Mouse (Mus musculus) cerebellum, adult 9-10 months (tissue): ENCODE measurements at regions not wholly inside any gene's neighbourhood (a gene's known extent, or its start where the extent isn't known, plus 50 kb on each side); places are given as distances from the start of the nearest gene placed in this dataset.

ENCODE experiments used
- DNase-seq: peaks from one replicate; pipeline ENCODE4 v3.0.0; 2022

DNA sequence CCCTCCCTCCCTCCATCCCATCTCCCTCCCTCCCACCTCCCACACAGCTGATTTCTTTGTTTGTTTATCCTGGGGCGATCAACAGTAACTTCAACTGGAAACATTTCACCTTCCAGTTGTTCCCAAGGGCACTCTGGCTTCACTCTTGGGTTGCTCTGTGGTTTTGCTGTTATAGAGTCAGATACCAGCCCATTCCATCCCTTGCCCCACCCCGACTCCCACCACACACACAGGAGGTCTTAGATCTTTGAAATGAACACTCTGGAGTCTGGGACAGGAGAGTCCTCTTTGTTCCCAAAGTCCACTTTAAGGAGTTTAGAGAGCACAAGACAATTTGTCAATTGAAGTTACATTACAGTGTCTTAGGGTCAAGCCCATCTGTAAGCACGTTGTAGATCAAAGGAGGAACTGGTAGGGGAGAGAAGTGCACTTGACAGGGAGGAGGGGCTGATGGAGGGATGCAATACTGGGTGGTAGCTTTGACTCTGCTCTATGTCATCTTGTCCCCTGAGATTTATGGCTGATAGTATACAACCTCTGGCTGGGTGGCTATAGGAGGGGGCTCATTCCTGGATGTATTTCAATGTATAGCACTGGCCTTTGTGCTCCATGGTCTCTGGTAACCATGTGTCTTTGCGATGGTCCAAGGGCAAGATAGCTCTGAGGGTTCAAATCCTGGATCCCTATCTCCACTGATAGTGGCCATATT, 313.9 kb downstream of the Glrx3 start:
- no peak for DNase-seq

DNA sequence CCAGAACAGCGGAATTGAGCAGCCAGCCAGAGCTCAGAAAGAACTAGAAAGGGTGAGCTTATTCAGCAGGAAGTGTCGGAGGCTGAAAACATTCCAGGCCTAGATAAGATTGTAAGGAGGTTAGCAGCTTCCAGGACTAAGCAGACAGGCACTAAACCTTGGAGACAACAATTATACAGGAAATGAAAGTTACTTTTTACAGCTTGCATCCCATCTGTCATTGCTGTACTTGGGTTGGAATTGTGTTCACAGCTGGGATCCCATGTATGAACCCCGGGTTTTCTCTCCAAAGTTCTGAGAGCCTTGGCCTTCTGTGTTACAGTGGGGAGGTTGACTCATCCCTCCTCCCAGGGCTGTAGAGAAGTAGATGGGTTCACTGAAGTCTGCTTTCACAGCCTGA, 328.5 kb downstream of the Glrx3 start:
- DNase-seq = no peak

DNA sequence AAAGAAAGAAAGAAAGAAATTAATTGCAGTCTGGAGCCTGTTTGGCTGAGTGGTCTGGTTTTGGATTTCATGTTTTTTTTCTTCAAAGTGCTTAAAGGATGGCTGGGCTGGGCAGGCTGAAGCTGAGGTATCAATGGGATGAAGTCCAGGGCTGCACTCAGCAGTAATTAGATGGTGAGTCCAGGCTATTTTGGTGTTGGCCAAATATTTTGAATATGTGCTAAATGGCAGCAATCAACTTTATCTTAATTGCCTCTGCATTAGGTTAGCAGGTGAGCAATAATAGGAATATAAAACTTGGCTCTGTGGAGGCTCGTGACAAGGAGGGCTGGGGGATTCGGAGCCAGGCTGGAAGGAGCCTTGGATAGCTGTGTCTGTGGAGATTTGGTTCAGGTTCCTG, 329.3 kb downstream of the Glrx3 start:
- no peak for DNase-seq

DNA sequence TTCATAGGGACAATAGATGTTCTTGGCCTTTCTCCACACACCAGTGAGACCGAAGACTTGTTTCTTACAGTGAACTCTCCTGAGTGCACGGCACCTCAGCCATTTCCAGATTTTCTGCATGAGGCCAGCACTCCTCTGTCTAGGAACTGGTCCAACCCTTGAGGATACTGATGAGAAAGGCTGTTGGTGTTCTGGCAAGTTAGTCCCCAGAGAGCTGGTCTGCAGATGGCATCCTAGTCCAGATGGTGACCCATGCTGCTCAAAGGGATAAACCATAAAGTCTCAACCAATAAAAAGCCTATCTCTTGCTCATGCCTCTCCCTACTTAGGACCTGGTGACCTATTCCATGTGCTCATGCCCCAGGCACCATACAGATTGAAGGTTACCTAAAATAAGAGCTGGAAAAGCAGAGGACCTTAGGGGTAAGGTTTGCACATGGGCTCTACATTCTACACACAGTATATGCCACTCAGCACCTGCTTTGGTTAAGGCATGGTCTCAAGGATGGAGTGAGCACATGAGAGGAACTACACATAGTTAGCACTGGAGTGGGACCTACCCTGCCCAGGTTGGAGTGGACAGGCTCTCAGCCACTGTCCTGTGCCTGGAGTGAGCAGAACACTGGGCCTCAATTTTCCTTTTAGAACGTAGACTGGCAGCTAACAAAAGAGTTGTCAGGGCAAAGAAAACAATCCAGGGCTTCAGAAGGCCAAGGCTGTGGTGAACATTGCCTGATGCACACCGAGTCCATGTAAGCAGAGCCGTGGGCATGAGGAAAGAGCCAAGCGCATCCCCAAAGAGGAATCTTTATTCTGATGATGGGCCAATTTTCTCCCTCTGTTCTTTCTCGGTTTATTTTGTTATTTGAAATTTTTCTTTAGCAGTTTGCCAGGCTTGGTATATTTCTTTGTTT, 335.9 kb downstream of the Glrx3 start:
- no peak for DNase-seq

DNA sequence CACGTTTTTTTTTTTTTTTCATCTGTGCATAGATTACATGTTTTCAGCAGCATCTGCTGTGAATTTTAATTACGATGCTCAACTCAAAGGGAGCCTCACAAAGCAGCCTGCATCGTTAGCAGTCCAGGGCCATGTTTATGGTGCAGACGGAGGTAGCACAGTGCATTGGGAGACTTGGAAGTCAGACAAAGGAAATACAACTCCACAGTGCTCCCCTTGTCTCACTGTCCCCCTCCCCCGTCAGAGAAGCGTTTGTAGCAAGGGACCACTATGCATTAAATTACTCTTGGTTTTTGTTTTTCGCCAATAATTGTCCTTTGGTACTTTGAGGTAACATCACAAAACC, 336.5 kb downstream of the Glrx3 start:
- no peak for DNase-seq

DNA sequence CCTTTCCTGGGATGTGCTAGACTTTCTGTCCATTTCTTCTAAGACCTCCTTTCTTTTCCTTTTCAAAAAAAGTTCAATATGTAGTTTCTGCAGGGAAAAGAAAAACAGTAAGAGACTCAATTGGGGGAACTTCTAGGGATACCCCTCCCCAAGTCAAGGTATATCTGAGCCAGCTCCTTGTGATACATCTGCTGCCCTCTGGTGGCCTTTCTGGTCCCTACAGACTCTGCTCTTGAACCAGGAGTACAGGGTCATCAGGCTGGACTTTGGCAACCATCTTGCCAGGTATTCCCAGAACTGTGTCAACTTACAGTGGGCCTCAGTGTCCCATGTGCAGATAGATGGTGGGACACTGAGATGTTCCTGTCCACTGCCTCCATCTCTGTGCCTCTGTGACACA, 346.5 kb downstream of the Glrx3 start:
- DNase-seq = no peak

DNA sequence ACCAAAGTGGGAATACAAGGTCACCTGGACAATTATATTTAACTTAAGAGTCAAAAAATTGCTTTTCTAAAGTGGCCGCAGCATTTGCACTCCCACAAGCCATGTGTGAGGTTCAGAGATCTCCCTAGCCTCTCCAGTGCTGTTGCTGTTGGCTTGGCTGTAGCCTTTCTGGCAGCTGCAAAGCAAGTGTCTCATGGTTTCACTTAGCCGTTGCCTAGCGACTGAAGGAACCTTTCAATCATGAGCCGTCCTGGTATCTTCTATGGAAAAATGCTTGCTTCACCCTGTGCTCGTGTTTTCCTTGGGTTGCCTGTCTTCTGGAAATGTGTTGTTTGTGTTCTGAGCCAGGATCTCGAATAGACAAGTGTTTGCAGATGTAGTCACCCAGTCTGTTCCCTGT, 367.9 kb downstream of the Glrx3 start:
- no peak for DNase-seq

DNA sequence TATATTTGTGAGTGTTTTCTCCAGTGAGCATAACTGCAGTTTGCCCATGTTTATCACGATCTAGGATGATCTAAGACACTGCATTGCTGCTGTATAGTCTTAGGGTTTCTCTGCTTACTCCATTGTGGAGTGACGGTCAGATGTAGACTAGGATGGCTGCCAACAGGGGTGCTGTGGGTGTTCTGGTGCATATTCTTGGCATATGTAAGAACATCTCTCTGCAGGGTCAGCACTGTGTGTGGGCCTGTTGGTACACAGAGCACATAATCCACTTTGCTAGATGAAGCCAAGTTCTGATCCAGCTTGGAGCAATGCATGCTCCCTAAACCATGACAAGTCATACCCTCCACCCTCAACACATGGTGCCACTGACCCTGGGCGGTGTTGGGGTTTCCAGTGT, 375.4 kb downstream of the Glrx3 start:
- DNase-seq = no peak

DNA sequence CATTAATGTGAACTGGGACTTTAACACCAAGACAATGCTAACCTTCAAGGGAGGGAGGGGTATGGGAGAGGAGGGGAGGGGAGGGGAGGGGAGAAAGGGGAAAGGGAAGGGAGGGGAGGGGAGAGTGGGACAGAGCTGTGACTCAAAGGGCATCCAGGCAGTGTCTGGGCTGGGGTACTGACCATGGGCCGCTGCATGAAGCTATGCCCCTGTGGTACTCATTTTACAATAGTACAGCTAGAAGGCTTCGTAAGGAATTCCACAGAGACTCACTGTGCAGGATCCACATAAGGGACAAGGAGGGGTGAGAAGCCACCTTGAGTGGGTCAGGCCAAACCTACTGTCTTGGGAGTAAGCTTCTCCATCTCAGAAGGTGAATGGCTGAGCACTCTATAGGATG, 403.1 kb downstream of the Glrx3 start:
- DNase-seq = no peak

DNA sequence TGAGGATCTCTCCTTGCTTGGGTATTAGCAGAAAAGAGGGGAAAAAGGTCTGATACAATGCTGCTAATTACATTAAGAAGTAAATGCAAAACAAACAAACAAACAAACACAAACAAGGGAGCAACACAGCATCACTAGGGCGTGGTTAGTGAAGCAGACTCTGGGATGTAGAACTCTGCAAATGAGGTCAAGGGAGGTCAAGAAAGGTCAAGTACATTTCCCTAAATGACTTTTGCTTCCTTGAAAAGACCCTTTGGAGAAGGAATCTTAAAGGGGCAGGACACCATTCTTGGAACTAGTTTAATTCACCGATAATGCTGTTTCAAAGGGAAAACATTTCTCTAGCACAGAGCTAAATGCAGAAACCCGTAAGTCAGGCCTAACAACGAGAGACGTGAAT, 403.6 kb downstream of the Glrx3 start:
- DNase-seq = no peak

DNA sequence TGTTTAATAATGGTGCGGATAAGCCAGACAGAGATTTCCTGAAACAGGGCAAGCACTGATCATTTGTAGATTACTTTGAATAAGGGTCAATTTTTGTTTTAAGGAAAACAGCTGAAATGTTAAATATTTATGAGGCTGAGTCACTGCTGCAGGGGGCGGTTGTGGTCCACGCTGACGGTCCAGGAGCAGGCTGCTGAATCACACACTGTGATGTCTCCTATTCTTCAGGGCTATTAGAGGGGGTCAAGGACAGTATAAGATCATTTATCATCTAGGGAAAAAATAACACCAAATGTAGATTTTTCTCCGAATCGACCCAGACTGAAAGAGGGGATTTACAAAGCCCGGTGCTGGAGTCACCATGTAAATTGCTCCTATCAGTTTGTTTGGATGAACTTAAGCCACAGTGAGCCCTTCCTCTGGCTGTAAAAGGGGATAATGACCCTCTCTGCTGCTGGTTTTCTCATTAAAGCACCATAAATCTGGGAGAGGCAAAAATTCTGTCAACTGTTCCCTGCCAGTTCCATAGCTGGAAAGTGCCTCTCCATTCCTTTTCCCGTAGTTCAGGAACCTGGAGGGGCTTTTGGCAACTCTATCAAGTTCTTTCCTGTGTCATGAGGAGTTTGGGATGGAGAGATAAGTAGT, 404.2 kb downstream of the Glrx3 start:
- DNase-seq = no peak

DNA sequence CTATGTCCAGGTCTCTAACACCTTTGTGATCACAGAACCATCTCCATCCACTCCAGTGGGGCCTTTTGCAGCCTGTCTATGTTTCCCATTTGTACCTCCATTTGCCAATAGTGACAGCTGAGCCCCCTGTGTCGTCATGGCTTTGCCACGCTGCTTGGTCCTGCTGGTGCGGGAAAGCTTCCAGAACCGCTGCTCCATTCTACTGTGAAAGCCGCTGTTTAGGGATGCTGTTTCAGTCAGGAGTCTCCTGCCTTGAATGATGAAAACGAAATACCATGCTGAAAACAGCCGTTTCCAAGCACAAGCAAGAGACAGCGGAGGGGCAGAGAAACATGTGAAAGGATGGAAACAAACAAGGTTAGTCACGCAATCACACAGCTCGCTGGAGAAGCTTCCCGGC, 410.4 kb downstream of the Glrx3 start:
- no peak for DNase-seq

DNA sequence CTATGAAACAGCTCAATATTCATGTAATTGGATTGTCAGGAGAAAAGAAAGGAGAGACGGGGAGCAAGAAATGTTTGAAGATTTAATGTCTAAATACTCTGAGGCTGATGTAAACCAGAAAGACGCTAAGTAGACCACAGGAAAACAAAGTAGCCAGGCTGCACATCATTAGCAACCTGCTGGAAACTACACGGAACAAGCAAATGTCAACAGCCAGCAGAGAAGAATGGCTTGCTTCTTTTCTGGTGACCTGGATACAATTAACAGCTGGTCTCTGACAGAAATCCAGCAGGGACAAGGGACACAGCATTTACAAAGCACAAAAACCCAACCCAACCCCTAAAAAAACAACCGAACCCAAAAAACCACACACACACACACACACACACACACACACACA, 413.6 kb downstream of the Glrx3 start:
- no peak for DNase-seq

DNA sequence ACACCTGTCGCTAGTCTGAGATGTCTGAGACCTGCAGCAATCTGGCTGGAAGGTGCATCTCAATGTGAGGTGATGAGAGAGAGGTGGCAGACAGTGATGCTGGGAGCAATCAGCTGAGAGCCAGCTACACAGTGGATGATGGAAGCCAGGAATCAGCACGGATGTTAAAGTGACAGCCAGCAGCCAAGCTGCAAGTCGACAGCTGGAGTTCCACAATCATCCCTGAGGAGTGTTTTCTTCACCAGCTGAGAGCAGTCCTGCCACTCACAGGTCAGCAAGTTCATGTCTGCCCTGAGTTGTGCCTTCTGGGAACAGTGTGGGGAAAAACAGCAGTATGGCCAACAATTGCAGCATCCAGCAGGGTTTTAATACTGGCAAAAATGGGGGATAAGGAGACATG, 422.3 kb downstream of the Glrx3 start:
- DNase-seq = no peak

DNA sequence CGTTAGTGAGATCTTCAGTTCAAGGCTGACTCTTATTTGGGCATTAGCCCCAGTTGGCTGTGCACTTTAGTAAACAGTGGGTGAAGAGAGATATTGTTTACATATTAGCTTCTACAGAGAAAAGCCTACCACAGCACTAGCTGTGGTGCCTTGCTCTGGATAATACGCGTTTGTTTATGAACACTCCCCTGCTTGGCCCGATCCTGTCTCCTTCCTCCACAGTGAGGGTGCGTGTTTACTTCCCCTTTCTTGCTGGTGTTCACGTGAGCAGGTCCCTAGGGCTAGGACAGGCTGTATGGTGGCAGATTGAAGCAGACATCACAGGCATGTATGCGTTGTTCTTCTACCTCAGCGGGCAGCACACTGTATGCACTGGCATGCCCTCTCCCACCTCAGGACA, 423.1 kb downstream of the Glrx3 start:
- no peak for DNase-seq

DNA sequence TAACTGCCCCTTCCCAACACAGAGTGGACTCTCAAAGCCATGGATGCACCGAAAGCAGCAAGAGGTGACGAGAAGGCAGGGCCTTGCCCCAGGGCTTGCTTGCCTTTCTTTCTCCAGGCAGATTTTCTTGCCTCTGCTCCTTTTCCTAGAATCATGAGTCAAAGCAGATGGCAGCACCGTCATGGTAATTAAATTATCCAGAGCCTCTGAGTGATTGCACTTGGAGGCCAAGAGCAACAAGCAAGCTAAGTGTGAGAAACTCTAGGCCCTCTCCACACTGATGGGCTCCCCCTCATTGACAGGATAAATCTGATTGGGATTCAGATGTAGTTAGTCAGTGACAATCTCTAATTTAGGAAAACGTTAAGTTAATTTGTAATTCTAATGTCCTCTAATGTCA, 427.5 kb downstream of the Glrx3 start:
- DNase-seq = no peak

DNA sequence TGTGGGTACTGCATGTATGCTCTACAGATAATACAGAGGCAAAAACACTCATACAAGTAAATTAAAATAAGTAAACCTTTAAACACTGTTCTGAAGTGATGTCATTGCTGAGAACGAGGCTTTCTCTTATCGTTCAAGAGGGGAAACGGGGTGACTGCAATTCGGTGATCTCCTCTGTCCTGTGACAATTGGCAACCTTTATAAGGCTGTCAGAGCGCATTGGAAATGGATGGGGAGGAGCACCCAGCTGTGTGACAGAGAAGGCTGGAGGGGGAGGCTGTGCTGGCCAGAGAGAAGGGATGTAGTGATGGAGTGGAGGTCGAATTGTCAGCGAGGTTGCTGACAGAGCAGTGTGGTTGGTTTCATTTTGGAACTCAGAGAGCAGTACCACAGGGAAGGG, 428.0 kb downstream of the Glrx3 start:
- no peak for DNase-seq

DNA sequence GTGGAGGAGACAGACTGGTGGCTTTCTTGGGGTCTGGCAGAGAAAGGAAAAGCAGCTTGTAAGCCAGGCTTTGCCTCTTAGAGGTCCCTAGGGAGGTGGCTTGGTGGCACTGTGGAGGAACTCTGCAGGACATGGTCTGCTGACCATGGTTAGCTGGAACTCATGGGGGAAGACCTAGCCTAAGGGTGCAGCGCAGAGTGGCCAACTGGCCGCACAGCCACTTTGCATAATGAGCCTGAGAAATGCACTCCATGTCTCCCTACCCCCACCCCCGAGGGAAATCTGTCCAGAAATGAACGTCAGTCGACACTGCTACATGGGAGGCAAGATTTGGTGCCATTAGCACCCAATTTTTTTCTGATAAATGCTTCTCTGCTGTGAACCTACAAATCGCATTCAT, 429.5 kb downstream of the Glrx3 start:
- DNase-seq = no peak

DNA sequence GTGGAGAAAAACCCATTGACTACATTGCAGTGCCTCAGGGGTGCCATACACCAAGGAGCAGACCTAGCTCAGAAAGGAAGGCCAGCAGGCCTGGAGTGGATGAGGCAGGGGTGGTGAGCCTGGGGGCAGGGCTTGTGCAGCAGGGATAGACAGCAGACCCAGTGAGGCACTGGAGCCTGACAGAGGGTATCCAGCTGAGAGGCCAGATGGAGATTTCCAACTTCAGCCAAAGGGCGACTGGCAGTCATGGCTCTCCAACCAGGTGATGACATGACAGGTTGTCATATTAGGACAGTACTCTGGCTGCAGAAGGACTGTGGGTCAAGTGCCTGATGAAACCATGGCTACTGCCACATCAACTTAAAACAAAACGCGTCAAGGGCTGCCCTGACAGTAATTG, 431.1 kb downstream of the Glrx3 start:
- peak; percentile 16 for DNase-seq

DNA sequence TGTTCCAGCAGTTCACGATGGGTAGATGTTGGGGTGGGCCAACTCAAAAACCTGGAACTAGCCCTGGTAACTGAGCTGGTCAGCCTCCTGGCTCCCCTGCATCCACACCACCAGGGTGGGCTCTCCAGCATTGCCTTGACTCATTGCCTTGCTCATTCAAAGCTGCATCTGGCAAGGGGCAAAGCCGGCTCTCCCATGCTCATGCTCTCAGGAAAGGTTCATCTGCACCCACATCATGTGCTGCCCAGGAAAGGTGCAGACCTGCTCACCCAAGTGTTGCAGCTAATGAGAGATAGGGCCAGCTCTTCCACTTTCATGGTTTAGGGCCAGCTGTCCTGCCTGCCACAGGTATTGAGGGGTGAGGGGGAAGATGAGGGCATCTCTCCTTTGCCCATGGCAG, 437.9 kb downstream of the Glrx3 start:
- DNase-seq = no peak

DNA sequence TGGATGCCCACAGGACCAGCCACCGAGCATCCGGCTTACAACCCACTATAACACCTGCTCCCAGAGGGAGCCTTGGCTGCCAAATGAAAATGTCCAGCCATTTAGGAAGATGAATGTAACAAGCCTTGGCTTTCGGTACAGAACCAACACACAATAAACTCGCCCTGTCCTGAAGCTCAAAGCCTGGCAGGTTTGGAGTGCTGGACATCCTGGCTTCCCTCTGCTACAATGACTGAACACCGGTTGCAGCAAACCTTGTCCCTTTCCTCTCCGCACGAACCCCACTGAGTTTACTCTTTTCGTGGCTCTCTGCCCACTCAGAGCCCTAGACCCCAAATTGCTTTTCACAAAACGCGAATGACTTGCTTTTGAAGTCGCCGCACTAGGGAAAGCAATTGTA, 441.9 kb downstream of the Glrx3 start:
- DNase-seq = no peak

DNA sequence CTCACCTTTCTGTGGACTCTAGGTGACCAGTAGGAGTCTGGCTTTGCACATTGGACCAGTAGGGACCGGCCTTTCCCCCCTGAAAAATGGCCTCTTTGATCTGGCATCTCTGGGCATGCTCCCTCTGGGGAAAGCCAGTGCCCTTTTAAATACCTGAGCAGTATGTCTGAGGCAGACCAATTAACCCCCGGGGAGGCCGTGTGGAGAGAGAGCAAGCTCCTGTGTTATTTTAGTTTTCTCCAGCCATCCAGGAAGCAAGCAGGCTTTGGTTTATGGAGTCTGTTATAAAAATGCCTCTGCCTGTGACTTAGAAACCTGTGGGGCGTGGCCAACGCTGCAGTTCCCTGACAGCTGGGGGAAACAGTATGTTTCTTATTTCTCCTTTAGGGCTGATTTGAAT, 445.5 kb downstream of the Glrx3 start:
- no peak for DNase-seq

DNA sequence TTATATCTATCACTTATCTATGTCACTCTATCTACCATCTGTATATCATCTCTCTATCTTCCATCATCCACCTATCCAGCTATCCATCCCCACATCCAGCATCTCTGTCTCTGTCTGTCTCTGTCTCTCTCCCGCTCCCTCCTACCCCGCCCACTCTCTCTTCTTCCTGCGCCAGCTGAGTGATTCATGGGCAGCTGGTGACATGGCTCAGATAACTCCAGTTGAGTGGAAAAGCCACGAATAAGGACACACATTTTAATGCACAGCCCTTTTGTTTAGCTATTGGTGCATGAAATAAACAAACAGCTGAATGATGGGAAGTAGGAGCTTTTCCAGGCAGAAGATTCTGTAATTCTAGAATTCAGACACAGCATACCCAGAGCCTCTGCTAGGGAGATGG, 446.3 kb downstream of the Glrx3 start:
- no peak for DNase-seq

DNA sequence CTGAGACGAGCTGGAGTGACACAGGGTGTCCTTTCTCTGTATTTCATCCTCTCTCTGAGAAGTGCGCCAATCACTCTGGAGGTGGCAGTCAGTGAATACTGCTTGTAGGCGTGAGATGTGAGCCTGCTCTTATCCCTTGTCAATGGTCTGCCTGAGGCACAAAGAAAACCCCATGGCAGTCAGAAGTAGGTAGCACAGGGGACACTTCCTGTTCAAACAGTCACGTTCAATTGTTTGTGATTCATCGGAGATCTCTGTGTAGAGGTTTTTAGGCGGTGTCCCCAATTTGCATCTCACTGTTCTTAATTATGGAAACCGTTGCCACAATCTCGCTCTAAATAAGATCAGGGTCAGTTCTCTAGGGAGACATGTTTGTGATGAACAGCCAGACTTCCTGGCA, 447.7 kb downstream of the Glrx3 start:
- DNase-seq = no peak
